Mouse (Mus musculus): ENCODE data around the gene Tmsb15l.
"Not testable (repeated sequence)": the region's sequence is repeated elsewhere in the genome, so short reads cannot be mapped to it uniquely, and the experiment has no call there.

Tmsb15l gene

DNA sequence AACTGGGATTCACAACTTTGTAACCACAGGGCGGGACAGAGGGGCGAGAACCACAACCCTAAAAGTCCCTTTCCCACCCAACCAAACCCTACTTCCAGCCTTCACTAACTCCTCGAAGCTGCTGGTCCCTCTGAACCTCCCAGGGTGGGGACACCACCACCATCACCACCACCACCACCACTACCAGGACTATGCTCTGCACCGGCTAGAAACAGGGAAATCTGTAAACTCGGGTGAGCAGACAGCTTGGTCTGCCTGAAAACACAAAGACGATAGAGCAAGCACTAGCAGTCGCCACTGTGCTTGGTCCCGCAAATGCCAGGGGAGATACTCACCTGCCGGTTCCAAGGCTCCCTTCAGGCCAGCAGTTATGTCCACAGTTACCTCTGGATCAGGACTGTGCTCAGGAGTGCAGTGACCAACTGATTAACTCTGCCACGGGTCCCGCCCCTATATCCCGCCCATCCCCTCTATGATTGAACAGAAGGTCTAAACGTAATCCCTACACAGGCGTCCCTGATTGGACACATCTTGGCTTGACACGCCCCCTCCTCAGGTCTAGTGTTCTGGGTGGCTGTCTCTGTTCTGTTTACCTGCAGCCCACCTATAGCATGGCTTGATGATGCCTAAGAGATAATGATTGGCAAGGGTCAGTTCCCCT is at the start of gene Tmsb15l, which contains the start of gene Tmsb15b1:
Gene Tmsb15l (minus strand): TSS at position 446 of the 661 bp plus-strand sequence.
Gene Tmsb15b1 (minus strand): TSS at position 451 of the 661 bp plus-strand sequence.
- DNase-seq (ENCODE audit: low spot score), result peak; percentile 24

DNA sequence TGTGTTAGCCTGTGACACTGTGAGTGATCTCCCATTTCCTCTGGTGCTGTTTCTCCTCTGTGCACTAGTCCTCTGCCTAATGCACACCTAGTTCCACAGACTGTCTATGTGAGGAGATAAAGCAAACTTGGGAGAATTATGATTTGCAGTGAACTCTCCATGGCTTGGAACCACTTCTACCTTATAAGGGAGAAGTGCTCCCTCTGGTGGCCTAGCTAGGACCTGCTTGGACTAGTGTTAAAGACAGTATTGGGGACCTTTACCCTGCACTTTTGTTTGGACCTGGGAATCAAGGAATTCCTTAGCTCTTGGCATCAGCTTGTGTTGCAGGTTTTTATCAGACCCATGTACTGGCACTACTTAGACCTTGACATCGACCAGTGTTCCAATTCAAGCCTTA is 42.6 kb upstream of the Tmsb15l start:
- no peak for DNase-seq (ENCODE audit: low spot score)

- DNase-seq (ENCODE audit: low spot score), result no peak
Measured at GRCm38 (mm10) chrX:137017668-137018067, 41.0 kb upstream of the Tmsb15l start.

GRCm38 (mm10) chrX:137015099-137015709 is 38.5 kb upstream of the Tmsb15l start:
- DNase-seq (ENCODE audit: low spot score), result no peak

GRCm38 (mm10) chrX:136996256-136996655 is 19.6 kb upstream of the Tmsb15l start:
- DNase-seq (ENCODE audit: low spot score), result no peak

DNA sequence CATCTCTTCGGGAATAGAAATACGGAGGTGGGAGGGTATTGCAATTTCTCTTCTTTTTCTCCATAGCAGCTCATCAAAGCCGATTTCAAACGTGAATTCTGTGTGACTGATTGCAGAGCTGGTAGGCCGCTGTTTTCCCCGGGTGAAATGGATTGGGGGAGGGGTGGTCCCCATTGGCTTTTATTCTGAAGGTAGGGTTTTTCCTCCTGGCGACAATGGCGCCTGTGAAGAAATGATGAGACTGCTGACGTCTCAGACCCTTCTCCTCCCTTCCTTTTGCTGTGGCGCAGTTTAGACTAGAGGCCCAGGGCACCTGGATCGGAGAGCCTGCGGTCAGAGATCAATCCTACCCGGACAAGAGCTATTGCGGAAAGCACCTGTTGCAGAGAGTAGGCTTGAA is 17.0 kb upstream of the Tmsb15l start:
- no peak for DNase-seq (ENCODE audit: low spot score)

DNA sequence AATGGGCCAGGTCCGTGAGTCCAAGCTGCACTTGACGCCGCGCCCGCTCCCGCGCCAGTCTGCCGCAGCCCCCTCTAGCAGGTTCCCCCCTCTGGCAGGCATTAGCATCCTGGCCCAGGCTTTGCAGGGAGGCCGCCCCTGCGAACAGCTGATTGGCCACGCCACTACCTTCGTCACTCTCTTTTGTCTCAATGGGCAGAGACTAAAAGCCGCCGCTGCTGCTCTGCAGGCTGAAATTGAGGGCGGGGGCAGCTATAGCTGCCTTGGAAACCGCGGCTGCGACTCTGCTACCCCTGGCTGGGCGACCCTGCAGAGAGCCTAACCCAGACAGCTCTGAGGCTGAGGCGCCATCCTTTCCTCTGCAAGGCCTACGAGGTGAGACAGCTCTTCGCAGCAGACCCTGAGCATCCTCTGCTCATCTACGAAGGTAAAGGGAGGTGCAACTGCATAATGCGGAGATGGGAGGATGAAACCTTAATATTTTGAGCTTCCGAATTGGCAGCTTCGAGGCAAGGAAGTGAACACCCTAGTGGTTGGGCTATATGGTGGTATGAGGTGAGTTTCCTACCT is 16.4 kb upstream of the Tmsb15l start, which contains the start of gene Zcchc18:
Gene Zcchc18 (plus strand): TSS at position 178 of the 570 bp plus-strand sequence.
- DNase-seq (ENCODE audit: low spot score), result peak; percentile 21

DNA sequence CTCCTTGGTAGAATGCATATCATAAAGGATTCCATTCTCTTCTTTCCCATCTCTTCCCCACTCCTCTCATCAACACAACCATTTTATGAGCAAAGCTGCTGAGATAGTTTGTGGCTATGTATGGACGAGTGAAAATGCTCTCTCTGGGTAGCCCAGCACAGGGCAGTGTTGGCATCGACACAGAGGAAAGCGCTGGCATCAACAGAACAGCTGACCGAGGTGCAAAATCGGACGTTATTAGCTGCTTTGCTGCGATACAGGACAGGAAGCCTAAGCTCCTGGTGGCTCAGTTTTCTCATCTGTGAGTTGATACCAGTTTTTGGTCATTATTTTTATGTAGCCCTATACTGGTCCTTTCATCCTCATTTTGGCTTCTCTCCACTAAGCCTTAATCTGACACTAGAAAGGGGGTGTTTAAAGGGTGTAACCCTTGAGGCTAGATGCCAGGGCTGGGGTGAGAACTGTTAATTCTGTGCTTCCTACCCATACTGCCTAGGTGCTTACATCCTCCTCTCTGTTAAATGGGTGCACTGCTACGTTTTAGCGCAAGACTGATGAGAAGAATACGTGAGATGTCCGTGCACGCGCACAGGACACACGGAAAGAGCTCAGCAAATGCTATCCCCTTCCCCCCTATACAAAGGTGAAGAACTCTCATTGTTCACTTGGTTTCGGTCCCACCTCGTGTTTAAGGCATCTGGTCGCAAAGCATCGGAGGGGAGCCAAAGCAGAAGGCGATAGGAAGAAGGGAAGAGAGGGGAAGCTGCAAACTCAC is 15.7 kb upstream of the Tmsb15l start:
- no peak for DNase-seq (ENCODE audit: low spot score)

GRCm38 (mm10) chrX:136991274-136991673 is 14.6 kb upstream of the Tmsb15l start:
- DNase-seq (ENCODE audit: low spot score), result no peak

- no peak for DNase-seq (ENCODE audit: low spot score)
Measured at GRCm38 (mm10) chrX:136986039-136986438, 9.4 kb upstream of the Tmsb15l start.

DNA sequence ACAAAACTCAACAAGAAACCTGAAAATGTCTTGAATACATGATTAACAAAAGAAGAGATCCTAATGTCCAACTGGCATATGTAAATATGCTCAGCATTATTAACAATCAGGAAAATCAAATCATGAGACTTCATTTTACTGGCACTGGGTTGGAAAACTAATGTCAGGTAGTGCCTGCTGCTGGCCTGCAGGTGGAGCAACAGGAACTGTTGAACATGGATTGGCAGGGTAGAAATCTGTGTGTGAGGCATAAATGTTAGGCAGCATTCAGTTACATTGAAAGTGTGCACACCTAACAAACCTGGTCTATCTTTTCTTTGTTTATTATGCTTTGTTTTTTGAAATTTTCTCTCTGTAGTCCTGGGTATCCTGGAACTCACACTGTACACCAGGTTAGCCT is 1.9 kb upstream of the Tmsb15l start:
- no peak for DNase-seq (ENCODE audit: low spot score)

GRCm38 (mm10) chrX:136975397-136975796 is 1.3 kb downstream of the Tmsb15l start, which contains the start of gene Tmsb15b2:
Gene Tmsb15b2 (minus strand): TSS chrX:136975497.
- not testable (repeated sequence) for DNase-seq (ENCODE audit: low spot score)

DNA sequence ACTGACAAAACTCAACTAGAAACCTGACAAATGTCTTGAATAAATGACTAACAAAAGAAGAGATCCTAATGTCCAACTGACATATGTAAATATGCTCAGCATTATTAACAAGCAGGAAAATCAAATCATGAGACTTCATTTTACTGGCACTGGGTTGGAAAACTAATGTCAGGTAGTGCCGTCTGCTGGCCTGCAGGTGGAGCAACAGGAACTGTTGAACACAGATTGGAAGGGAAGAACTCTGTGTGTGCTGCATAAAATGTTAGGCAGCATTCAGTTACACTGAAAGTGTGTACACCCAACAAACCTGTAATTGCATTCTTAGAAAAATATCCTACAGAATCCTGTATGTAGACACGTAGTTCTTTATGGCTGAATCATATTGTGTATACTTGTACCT is 17.0 kb downstream of the Tmsb15l start:
- DNase-seq (ENCODE audit: low spot score), result no peak

DNA sequence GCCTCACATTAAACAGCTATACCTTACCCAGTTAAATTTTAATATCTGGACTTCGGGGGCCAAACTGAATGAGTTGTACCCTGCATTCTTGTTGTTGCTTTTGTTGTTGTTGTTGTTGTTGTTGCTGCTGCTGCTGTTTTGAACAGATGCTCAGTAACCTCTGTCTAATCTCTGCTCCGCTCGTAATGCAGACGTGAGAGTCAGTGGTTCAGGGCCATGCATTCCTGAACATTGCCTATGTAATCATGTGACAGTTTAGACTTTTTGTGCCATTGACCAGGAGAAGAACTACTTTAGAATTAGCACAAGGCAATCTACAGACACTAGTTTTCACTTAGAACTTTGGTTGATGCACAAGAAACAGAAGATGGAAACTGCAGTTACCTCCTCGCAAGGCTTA is 18.4 kb downstream of the Tmsb15l start:
- DNase-seq (ENCODE audit: low spot score), result not testable (repeated sequence)

DNA sequence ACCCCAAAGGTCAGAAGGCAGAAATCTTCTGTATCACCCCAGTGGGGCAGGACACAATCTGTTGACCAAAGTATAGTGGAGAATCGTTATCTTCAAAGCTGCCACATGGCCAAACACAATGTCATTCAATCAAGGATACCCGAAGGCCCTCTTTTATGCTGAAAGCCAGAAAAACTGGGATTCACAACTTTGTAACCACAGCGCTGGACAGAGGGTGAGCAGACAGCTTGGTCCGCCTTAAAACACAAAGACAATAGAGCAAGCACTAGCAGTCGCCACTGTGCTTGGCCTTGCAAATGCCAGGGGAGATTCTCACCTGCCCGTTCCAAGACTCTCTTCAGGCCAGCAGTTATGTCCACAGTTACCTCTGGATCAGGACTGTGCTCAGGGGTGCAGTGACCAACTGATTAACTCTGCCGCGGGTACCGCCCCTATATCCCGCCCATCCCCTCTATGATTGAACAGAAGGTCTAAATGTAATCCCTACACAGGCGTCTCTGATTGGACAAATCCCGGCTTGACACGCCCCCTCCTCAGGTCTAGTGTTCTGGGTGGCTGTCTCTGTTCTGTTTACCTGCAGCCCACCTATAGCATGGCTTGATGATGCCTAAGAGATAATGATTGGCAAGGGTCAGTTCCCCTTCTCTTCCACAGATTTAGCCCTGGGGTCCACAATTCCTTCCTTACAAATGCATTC is 18.9 kb downstream of the Tmsb15l start:
- peak; percentile 65 for DNase-seq (ENCODE audit: low spot score)

- no peak for DNase-seq (ENCODE audit: low spot score)
Measured at GRCm38 (mm10) chrX:136937985-136938384, 38.7 kb downstream of the Tmsb15l start.

- DNase-seq (ENCODE audit: low spot score), result no peak
Measured at GRCm38 (mm10) chrX:136927031-136927430, 49.6 kb downstream of the Tmsb15l start, which contains the start of gene H2bfm. Gene H2bfm (plus strand): TSS chrX:136927325.

- DNase-seq (ENCODE audit: low spot score), result no peak
Measured at GRCm38 (mm10) chrX:136925863-136926262, 50.8 kb downstream of the Tmsb15l start.

Measured in ovary, adult 18-20 months (tissue).